Mouse (Mus musculus): ENCODE data around the gene Syce3. TPM values are rescaled to one million over a fixed set of nuclear protein-coding genes. Genes with fewer than 3 reads are reported as not detected.
A peak's percentile ranks its signal among the peaks of the same experiment; 100 is the strongest.

The Syce3 gene
- polyA plus RNA-seq, 1 experiment from 2014 or later, result not detected

GRCm38 (mm10) chr15:89355241-89356187, 54.8 kb downstream of the Syce3 start, which contains the start of the genes Lmf2 and Ncaph2:
Gene Lmf2 (minus strand): TSS chr15:89355659.
Gene Ncaph2 (plus strand): TSS chr15:89355719.
- peaks cover 34% of the 10 kb centered on the region for H3K4me1 ChIP-seq (replicated peaks)
- WGBS, result under 1% methylated on average over 64 of the region's 64 CpGs
- no peaks in the 10 kb centered on the region for H3K27me3 ChIP-seq (ENCODE audit: insufficient read depth, poor library complexity, severe bottlenecking)
- H3K27ac ChIP-seq, result peak within 1 kb of the TSS; percentile 95
- peak within 1 kb of the TSS; percentile 89 for H3K4me3 ChIP-seq
- peaks cover 64% of the 10 kb centered on the region for H3K36me3 ChIP-seq
- peak; percentile 98 for DNase-seq (ENCODE audit: low spot score)
- H3K9me3 ChIP-seq, result no peaks in the 10 kb centered on the region

GRCm38 (mm10) chr15:89354455-89354854, 55.8 kb downstream of the Syce3 start:
- Histone ChIP-seq H3K27ac (peak overlapping the region; percentile 95), H3K36me3 (peaks cover 63% of the 10 kb centered on the region), H3K9me3 (no peaks in the 10 kb centered on the region), H3K4me1 (replicated peaks) (peaks cover 34% of the 10 kb centered on the region), H3K27me3 (ENCODE audit: insufficient read depth, poor library complexity, severe bottlenecking) (no peaks in the 10 kb centered on the region), H3K4me3 (peak overlapping the region; percentile 89)
- DNase-seq (ENCODE audit: low spot score), result no peak
- 88% methylated on average over 7 of the region's 7 CpGs for WGBS

DNA sequence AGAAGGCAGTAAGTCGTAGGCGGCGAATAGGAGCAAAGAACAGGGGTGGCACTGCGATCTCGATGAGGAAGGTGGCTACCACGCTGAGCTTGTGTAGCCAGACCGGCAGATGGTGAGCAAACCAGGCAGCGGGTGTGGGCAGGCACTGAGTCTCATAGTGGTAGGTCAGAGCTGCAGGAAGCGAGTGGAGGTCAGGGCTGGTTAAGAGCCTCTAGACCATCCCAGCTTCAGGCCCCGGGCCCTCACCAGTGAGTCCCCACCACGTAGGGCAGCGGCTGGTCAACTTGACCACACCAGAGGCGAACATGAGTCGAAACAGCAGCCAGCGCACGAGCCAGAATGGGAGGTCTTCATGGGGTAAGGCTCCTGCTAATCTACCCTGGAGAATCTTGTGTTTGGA, 56.5 kb downstream of the Syce3 start:
- Histone ChIP-seq H3K36me3 (peaks cover 59% of the 10 kb centered on the region), H3K9me3 (no peaks in the 10 kb centered on the region), H3K4me3 (peak overlapping the region; percentile 89), H3K4me1 (replicated peaks) (peaks cover 34% of the 10 kb centered on the region), H3K27me3 (ENCODE audit: insufficient read depth, poor library complexity, severe bottlenecking) (no peaks in the 10 kb centered on the region), H3K27ac (no peak overlapping the region)
- WGBS, result 94% methylated on average over 16 of the region's 16 CpGs
- DNase-seq (ENCODE audit: low spot score), result no peak

GRCm38 (mm10) chr15:89352795-89353194, 57.5 kb downstream of the Syce3 start:
- Histone ChIP-seq H3K9me3 (no peaks in the 10 kb centered on the region), H3K36me3 (peaks cover 49% of the 10 kb centered on the region), H3K27me3 (ENCODE audit: insufficient read depth, poor library complexity, severe bottlenecking) (no peaks in the 10 kb centered on the region), H3K4me1 (replicated peaks) (peaks cover 28% of the 10 kb centered on the region), H3K4me3 (no peak overlapping the region), H3K27ac (no peak overlapping the region)
- no peak for DNase-seq (ENCODE audit: low spot score)
- 94% methylated on average over 12 of the region's 12 CpGs for WGBS

GRCm38 (mm10) chr15:89352054-89352453, 58.2 kb downstream of the Syce3 start:
- 95% methylated on average over 14 of the region's 14 CpGs for WGBS
- H3K4me1 ChIP-seq (replicated peaks), result peaks cover 24% of the 10 kb centered on the region
- no peak for DNase-seq (ENCODE audit: low spot score)

DNA sequence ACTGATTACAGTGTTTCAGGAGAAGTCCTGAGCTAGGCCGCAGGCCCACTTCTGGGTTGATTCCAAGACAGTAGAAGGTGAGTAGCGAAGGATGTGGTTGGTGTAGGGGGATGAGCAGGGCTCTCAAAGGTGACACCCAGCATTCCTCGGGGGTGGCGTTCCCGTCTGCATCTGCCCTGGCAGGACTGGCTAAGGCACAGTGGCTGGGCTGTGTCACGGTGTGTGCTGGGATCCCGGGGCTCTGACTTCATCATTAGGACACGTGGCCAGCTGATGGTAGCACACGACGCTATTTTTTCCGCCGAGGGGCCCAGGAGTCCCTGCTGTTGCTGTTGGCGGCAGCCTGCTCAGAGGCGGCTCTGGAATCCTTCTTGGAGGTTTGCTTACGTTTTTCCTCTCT, 59.0 kb downstream of the Syce3 start:
- Histone ChIP-seq H3K27ac (no peak overlapping the region), H3K4me1 (replicated peaks) (peaks cover 17% of the 10 kb centered on the region), H3K4me3 (no peak overlapping the region), H3K27me3 (ENCODE audit: insufficient read depth, poor library complexity, severe bottlenecking) (no peaks in the 10 kb centered on the region), H3K36me3 (peaks cover 44% of the 10 kb centered on the region), H3K9me3 (no peaks in the 10 kb centered on the region)
- no peak for DNase-seq (ENCODE audit: low spot score)
- WGBS, result 92% methylated on average over 15 of the region's 15 CpGs

More at GRCm38 (mm10) chr15:89352054-89352453, 58.2 kb downstream of the Syce3 start:
- Histone ChIP-seq H3K4me3 (no peak overlapping the region), H3K27me3 (ENCODE audit: insufficient read depth, poor library complexity, severe bottlenecking) (no peaks in the 10 kb centered on the region), H3K36me3 (peaks cover 44% of the 10 kb centered on the region), H3K27ac (no peak overlapping the region), H3K9me3 (no peaks in the 10 kb centered on the region)

DNA sequence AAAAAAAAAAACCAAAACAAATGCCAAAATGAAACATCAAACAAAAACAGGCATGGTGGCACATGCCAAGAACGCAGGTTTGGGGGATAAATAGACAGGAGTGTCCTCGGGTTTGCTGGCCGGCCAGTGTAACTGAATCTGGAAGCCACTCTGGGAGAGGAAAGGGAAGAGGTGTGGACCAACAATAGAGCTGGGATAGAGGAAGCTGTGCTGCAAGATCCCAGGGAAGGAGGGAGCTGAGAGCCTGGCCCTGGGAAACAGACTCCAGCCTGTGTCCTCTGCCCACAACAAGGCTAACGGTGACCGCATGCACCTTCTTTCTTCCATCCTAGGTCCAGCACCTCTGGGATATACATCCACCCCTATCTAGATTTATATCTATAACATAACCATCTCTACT, 59.9 kb downstream of the Syce3 start:
- Histone ChIP-seq H3K27me3 (ENCODE audit: insufficient read depth, poor library complexity, severe bottlenecking) (no peaks in the 10 kb centered on the region), H3K4me3 (no peak overlapping the region), H3K9me3 (no peaks in the 10 kb centered on the region), H3K4me1 (replicated peaks) (peaks cover 17% of the 10 kb centered on the region), H3K36me3 (peaks cover 44% of the 10 kb centered on the region), H3K27ac (no peak overlapping the region)
- WGBS, result 82% methylated on average over 5 of the region's 5 CpGs
- no peak for DNase-seq (ENCODE audit: low spot score)

DNA sequence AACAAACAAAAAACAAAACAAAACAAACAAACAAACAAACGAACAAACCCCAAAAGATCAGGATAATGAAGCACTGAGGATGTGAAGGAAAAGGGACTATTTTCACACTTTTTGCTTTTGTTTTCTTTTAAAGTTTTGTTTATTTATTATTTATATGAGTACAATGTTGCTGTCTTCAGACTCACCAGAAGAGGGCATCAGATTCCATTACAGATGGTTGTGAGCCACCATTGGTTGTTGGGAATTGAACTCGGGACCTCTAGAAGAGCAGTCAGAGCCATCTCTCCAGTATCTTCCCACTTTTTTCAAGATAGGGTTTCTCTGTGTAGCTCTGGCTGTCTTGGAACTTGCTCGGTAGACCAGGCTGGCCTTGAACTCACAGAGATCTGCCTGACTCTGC, 67.0 kb downstream of the Syce3 start:
- H3K27me3 ChIP-seq (ENCODE audit: insufficient read depth, poor library complexity, severe bottlenecking), result no peaks in the 10 kb centered on the region
- H3K36me3 ChIP-seq, result no peaks in the 10 kb centered on the region
- H3K4me1 ChIP-seq (replicated peaks), result no peaks in the 10 kb centered on the region
- no peak overlapping the region for H3K27ac ChIP-seq
- no peak for DNase-seq (ENCODE audit: low spot score)
- no peak overlapping the region for H3K4me3 ChIP-seq
- WGBS, result 86% methylated on average over 3 of the region's 3 CpGs
- H3K9me3 ChIP-seq, result no peaks in the 10 kb centered on the region

- no peak for DNase-seq (ENCODE audit: low spot score)
- no peaks in the 10 kb centered on the region for H3K27me3 ChIP-seq (ENCODE audit: insufficient read depth, poor library complexity, severe bottlenecking)
- no peak overlapping the region for H3K27ac ChIP-seq
- H3K4me1 ChIP-seq (replicated peaks), result no peaks in the 10 kb centered on the region
- H3K4me3 ChIP-seq, result no peak overlapping the region
- no peaks in the 10 kb centered on the region for H3K36me3 ChIP-seq
- no peaks in the 10 kb centered on the region for H3K9me3 ChIP-seq
- WGBS, result 32% methylated on average over 1 of the region's 1 CpGs
These were observed 68.6 kb downstream of the Syce3 start for GRCm38 (mm10) chr15:89341678-89342077.

Other genes with a start within 250 kb of the Syce3 start
- 133 and 155 TPM in 2 replicates for gene Plxnb2, start 229.7 kb downstream of the Syce3 start, polyA plus RNA-seq (2016; fragmentation: Nextera tagmentation; extraction: Ambion mirVana)
- 29.7 and 40.1 TPM in 2 replicates for gene Dennd6b, start 214.0 kb downstream of the Syce3 start, polyA plus RNA-seq (2016; fragmentation: Nextera tagmentation; extraction: Ambion mirVana)
- 27.2 and 45.7 TPM in 2 replicates for gene Ppp6r2, start 198.9 kb downstream of the Syce3 start, polyA plus RNA-seq (2016; fragmentation: Nextera tagmentation; extraction: Ambion mirVana)
- gene Sbf1, start 95.2 kb downstream of the Syce3 start, polyA plus RNA-seq (2016; fragmentation: Nextera tagmentation; extraction: Ambion mirVana), result 92.5 and 103 TPM in 2 replicates
- gene Adm2, start 87.8 kb downstream of the Syce3 start, polyA plus RNA-seq (2016; fragmentation: Nextera tagmentation; extraction: Ambion mirVana), result 0.25 and 0.27 TPM in 2 replicates
- not detected in 2 replicates for gene Miox, start 76.1 kb downstream of the Syce3 start, polyA plus RNA-seq (2016; fragmentation: Nextera tagmentation; extraction: Ambion mirVana)
- gene Lmf2, start 54.8 kb downstream of the Syce3 start, polyA plus RNA-seq (2016; fragmentation: Nextera tagmentation; extraction: Ambion mirVana), result 49.2 and 52.0 TPM in 2 replicates
- gene Ncaph2, start 54.8 kb downstream of the Syce3 start, polyA plus RNA-seq (2016; fragmentation: Nextera tagmentation; extraction: Ambion mirVana), result 187 and 194 TPM in 2 replicates
- 6.9 and 8.3 TPM in 2 replicates for gene Sco2, start 36.7 kb downstream of the Syce3 start, polyA plus RNA-seq (2016; fragmentation: Nextera tagmentation; extraction: Ambion mirVana)
- 1.3 and 2.1 TPM in 2 replicates for gene Tymp, start 33.5 kb downstream of the Syce3 start, polyA plus RNA-seq (2016; fragmentation: Nextera tagmentation; extraction: Ambion mirVana)
- 0.96 and 3.3 TPM in 2 replicates for gene Odf3b, start 31.2 kb downstream of the Syce3 start, polyA plus RNA-seq (2016; fragmentation: Nextera tagmentation; extraction: Ambion mirVana)
- not detected in 2 replicates for gene Klhdc7b, start 25.6 kb downstream of the Syce3 start, polyA plus RNA-seq (2016; fragmentation: Nextera tagmentation; extraction: Ambion mirVana)
- 0.82 and 1.5 TPM in 2 replicates for gene Cpt1b, start 15.4 kb upstream of the Syce3 start, polyA plus RNA-seq (2016; fragmentation: Nextera tagmentation; extraction: Ambion mirVana)
- gene C730034F03Rik, start 19.1 kb upstream of the Syce3 start, polyA plus RNA-seq (2016; fragmentation: Nextera tagmentation; extraction: Ambion mirVana), result 3.8 and 6.5 TPM in 2 replicates
- not detected in 2 replicates for gene Gm44502, start 19.2 kb upstream of the Syce3 start, polyA plus RNA-seq (2016; fragmentation: Nextera tagmentation; extraction: Ambion mirVana)
- gene Chkb, start 19.4 kb upstream of the Syce3 start, polyA plus RNA-seq (2016; fragmentation: Nextera tagmentation; extraction: Ambion mirVana), result 50.9 and 64.1 TPM in 2 replicates
- gene Mapk8ip2, start 43.4 kb upstream of the Syce3 start, polyA plus RNA-seq (2016; fragmentation: Nextera tagmentation; extraction: Ambion mirVana), result 22.2 and 40.3 TPM in 2 replicates
- 14.3 and 14.8 TPM in 2 replicates for gene Arsa, start 66.9 kb upstream of the Syce3 start, polyA plus RNA-seq (2016; fragmentation: Nextera tagmentation; extraction: Ambion mirVana)
- 2.8 and 3.5 TPM in 2 replicates for gene Shank3, start 89.1 kb upstream of the Syce3 start, polyA plus RNA-seq (2016; fragmentation: Nextera tagmentation; extraction: Ambion mirVana)
- gene Acr, start 157.8 kb upstream of the Syce3 start, polyA plus RNA-seq (2016; fragmentation: Nextera tagmentation; extraction: Ambion mirVana), result 0.19 and 0.38 TPM in 2 replicates
- 76.7 and 88.1 TPM in 2 replicates for gene Rabl2, start 181.4 kb upstream of the Syce3 start, polyA plus RNA-seq (2016; fragmentation: Nextera tagmentation; extraction: Ambion mirVana)

Measured in hindbrain, embryonic 10.5 days (tissue).